Mouse (Mus musculus): ENCODE measurements around the gene Arhgap18. TPM values are rescaled to one million over a fixed set of nuclear protein-coding genes. Genes with fewer than 3 reads are reported as not detected.
"Not testable (repeated sequence)": the region's sequence is repeated elsewhere in the genome, so short reads cannot be mapped to it uniquely, and the experiment has no call there.

Gene Arhgap18
- total RNA-seq, 2 experiments from 2014 or later, result 3.8 to 6.9 TPM

GRCm38 (mm10) chr10:26895726-26896125 lies 142.5 kb downstream of the Arhgap18 start:
- DNase-seq (ENCODE audit: low spot score in 2 of 2), result no peak

- no peak for DNase-seq (ENCODE audit: low spot score in 2 of 2)
Observed at GRCm38 (mm10) chr10:26900426-26900825, 147.2 kb downstream of the Arhgap18 start.

- DNase-seq (ENCODE audit: low spot score in 2 of 2), result no peak
Observed at GRCm38 (mm10) chr10:26903781-26904180, 150.6 kb downstream of the Arhgap18 start.

- no peak for DNase-seq (ENCODE audit: low spot score in 2 of 2)
Observed at GRCm38 (mm10) chr10:26911176-26911575, 158.0 kb downstream of the Arhgap18 start.

- DNase-seq (ENCODE audit: low spot score in 2 of 2), result no peak
Observed at GRCm38 (mm10) chr10:26912112-26912797, 159.0 kb downstream of the Arhgap18 start.

GRCm38 (mm10) chr10:26912807-26913206 lies 159.6 kb downstream of the Arhgap18 start:
- DNase-seq (ENCODE audit: low spot score in 2 of 2), result no peak

GRCm38 (mm10) chr10:26919307-26919977 lies 166.2 kb downstream of the Arhgap18 start:
- DNase-seq (ENCODE audit: low spot score in 2 of 2), result peak; percentile 30 to 75

- DNase-seq (ENCODE audit: low spot score in 2 of 2), result no peak
Observed at GRCm38 (mm10) chr10:26920383-26920979, 167.3 kb downstream of the Arhgap18 start.

- DNase-seq (ENCODE audit: low spot score in 2 of 2), result not testable (repeated sequence)
Observed at GRCm38 (mm10) chr10:26936056-26936455, 182.8 kb downstream of the Arhgap18 start.

- not testable (repeated sequence) for DNase-seq (ENCODE audit: low spot score in 2 of 2)
Observed at GRCm38 (mm10) chr10:26938464-26938863, 185.2 kb downstream of the Arhgap18 start.

- DNase-seq (ENCODE audit: low spot score in 2 of 2), result no peak
Observed at GRCm38 (mm10) chr10:26939549-26939948, 186.3 kb downstream of the Arhgap18 start.

GRCm38 (mm10) chr10:26948331-26948730 lies 195.1 kb downstream of the Arhgap18 start:
- DNase-seq (ENCODE audit: low spot score in 2 of 2), result no peak

GRCm38 (mm10) chr10:26949667-26950066 lies 196.4 kb downstream of the Arhgap18 start:
- DNase-seq (ENCODE audit: low spot score in 2 of 2), result no peak

- DNase-seq (ENCODE audit: low spot score in 2 of 2), result no peak
Observed at GRCm38 (mm10) chr10:26950448-26950847, 197.2 kb downstream of the Arhgap18 start.

- DNase-seq (ENCODE audit: low spot score in 2 of 2), result no peak
Observed at GRCm38 (mm10) chr10:26958513-26958912, 205.3 kb downstream of the Arhgap18 start.

Measured in layer of hippocampus, adult 18-20 months (tissue).